Mouse (Mus musculus) hindbrain, embryonic 12.5 days (tissue): ENCODE data around the gene Pank1. TPM values are rescaled to one million over a fixed set of nuclear protein-coding genes. Genes with fewer than 3 reads are reported as not detected.

ENCODE experiments used
- ATAC-seq: fragments of 200-750 bp; cut with Nextera tagmentation; 2 replicates; pipeline ENCODE4 v1.8.0; 2017; ENCODE audit warnings: moderate TSS enrichment; ENCODE audit not compliant: low FRiP score
- H3K27ac ChIP-seq: fragments of 300-500 bp; sonication (generic); 2 replicates; pipeline ENCODE4 v1.5.1; 2016; ENCODE audit warnings: mild to moderate bottlenecking
- H3K27me3 ChIP-seq: fragments of 300-500 bp; sonication (generic); 2 replicates; pipeline ENCODE4 v1.6.1; 2016; ENCODE audit warnings: mild to moderate bottlenecking
- H3K36me3 ChIP-seq: fragments of 300-500 bp; sonication (generic); 2 replicates; pipeline ENCODE4 v1.6.1; 2016; ENCODE audit warnings: mild to moderate bottlenecking
- H3K4me1 ChIP-seq: fragments of 300-500 bp; sonication (generic); 2 replicates; pipeline ENCODE4 v1.6.1; 2016
- H3K4me2 ChIP-seq: fragments of 300-500 bp; sonication (generic); replicated peaks from 2 replicates; pipeline ENCODE4 v1.6.1; 2016; ENCODE audit warnings: mild to moderate bottlenecking
- H3K4me3 ChIP-seq: fragments of 300-500 bp; sonication (generic); 2 replicates; pipeline ENCODE4 v1.5.1; 2016; ENCODE audit warnings: mild to moderate bottlenecking
- H3K9ac ChIP-seq: fragments of 300-500 bp; sonication (generic); 2 replicates; pipeline ENCODE4 v1.6.1; 2016; ENCODE audit warnings: mild to moderate bottlenecking, moderate library complexity
- H3K9me3 ChIP-seq: fragments of 300-500 bp; sonication (generic); replicated peaks from 2 replicates; pipeline ENCODE4 v1.6.1; 2016; ENCODE audit warnings: mild to moderate bottlenecking
- WGBS: fragments of 180-500 bp; shearing (Covaris S2); methylation state at CpG from one replicate; pipeline ENCODE4 v1.1.7; 2016; 5-methylcytosine and 5-hydroxymethylcytosine counted together
- polyA plus RNA-seq: library from polyadenylated mRNA; unstranded; fragments of >200 nt; fragmentation: Nextera tagmentation; extraction: Ambion mirVana; gene quantifications from 2 replicates; pipeline ENCODE4 v1.2.1, GENCODE M21; 2016

Gene Pank1
- polyA plus RNA-seq, 1 experiment from 2014 or later, result 8.5 TPM

DNA sequence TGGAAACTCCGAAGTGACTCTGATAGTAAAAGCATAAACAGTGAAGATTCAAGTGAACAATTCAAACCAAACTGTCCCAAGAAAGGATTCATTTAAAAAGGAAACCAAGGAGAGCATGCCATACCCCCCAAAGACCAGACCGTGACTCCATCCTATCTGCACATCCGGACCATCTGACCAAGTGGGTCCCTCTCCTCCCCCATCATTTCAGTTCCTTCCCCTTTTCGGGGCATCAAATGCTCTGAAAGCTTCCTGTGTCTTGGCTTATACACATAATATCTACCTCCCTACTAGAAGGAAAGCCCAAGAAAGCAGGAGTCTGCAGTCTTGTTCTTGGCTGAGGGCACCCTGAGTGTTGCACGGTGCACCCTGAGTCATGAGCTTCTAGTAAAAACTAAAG, 72.1 kb downstream of the Pank1 start:
- Histone ChIP-seq H3K4me3 (no peak overlapping the region), H3K27me3 (no peaks in the 10 kb centered on the region), H3K4me1 (no peaks in the 10 kb centered on the region), H3K36me3 (no peaks in the 10 kb centered on the region), H3K9ac (no peak overlapping the region), H3K9me3 (no peaks in the 10 kb centered on the region), H3K4me2 (no peak overlapping the region), H3K27ac (no peak overlapping the region)
- 88% methylated on average over 5 of the region's 5 CpGs for WGBS
- no peak for ATAC-seq

DNA sequence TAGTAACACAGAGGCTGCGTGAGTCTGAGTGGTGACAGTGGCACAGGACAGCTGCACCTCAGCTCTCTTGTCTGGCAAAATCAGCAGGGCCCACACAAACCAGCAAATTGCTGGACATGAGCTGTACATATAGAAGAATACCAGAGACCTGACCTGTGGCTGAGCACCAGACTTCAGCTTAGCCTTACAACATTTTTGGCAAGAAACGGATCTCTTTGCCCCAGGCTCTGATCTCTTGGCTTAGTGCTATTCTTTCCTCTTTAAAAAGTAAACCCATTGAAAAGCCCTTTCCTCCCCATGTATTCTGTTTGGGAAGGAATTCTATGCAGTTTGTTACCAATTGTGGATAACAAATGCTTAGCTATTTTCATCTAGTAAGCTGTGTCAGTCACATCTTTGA, 74.2 kb downstream of the Pank1 start:
- Histone ChIP-seq H3K4me2 (no peak overlapping the region), H3K27ac (no peak overlapping the region), H3K9ac (no peak overlapping the region), H3K9me3 (no peaks in the 10 kb centered on the region), H3K27me3 (no peaks in the 10 kb centered on the region), H3K4me1 (no peaks in the 10 kb centered on the region), H3K36me3 (no peaks in the 10 kb centered on the region), H3K4me3 (no peak overlapping the region)
- 88% methylated on average over 2 of the region's 2 CpGs for WGBS
- ATAC-seq, result no peak

DNA sequence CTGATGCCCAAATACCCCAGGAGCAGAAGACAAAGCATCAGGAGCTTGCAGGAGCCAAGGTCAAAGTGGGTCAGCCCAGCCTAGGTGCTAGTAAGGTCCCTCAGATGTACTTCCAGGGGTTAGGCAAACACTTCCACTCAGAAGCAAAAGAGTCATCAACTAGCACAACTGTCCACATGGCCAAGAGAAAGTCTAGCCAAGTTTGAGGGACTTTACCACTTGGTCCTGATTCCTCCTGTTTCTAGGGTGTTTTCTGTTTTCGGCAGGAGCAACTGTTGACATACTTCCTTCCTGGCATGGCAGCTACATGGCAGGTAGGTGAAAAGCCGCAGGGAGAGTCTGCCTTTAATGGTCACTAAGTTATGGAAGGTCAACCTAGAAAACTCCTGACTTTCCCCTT, 74.7 kb downstream of the Pank1 start:
- Histone ChIP-seq H3K27me3 (no peaks in the 10 kb centered on the region), H3K9ac (no peak overlapping the region), H3K4me1 (no peaks in the 10 kb centered on the region), H3K9me3 (no peaks in the 10 kb centered on the region), H3K4me2 (no peak overlapping the region), H3K27ac (no peak overlapping the region), H3K4me3 (no peak overlapping the region), H3K36me3 (no peaks in the 10 kb centered on the region)
- 92% methylated on average over 2 of the region's 2 CpGs for WGBS
- ATAC-seq, result no peak

DNA sequence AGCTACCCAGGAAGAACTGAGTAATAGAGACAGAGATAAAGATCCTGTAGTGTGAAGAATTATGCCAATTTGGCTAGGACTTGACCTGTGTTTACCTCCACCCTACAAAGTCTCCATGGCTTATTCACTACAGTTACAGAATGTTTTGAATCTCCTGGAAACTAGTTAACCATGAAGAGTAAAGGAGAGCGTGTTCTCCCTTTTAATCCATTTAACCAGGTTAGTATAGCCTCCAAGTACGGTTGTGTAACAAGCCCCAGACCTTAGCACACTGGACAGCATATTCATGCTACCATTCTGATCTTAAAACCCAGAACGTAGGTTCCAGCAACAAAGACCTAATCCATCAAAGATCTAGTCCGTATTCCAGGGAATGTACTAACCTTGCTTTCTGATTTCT, 75.9 kb downstream of the Pank1 start:
- H3K9ac ChIP-seq, result no peak overlapping the region
- no peak overlapping the region for H3K27ac ChIP-seq
- H3K4me3 ChIP-seq, result no peak overlapping the region
- H3K4me1 ChIP-seq, result no peaks in the 10 kb centered on the region
- no peaks in the 10 kb centered on the region for H3K36me3 ChIP-seq
- no peak overlapping the region for H3K4me2 ChIP-seq
- ATAC-seq, result no peak
- WGBS, result 95% methylated on average over 4 of the region's 4 CpGs
- H3K9me3 ChIP-seq, result no peaks in the 10 kb centered on the region
- H3K27me3 ChIP-seq, result no peaks in the 10 kb centered on the region

DNA sequence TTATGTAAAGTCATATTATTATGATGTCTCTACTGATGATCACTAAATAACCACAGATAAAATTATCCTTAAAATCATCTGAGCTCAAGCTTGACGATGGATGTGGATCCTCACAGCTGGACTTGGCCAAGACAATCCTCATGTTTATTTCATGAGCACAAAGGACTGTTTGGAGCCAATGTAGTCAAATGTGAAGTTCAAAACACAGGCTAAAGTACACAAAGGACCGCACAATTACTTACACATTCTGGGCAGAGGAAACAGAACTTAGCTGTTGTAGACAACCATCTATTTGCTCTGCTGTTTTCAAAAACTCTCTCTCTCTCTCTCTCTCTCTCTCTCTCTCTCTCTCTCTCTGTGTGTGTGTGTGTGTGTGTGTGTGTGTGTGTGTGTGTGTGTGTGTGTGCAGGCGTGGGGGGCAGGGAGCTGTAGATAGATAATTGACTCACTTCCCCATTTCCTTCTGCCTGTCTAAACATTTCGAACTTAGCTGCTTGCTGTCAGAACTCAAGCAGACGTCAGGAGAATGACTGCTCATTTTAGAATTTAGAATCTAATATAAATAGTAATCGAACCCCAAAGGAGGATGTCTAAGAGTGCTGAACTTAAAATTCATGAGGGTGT, 79.5 kb downstream of the Pank1 start:
- Histone ChIP-seq H3K9ac (no peak overlapping the region), H3K4me1 (no peaks in the 10 kb centered on the region), H3K36me3 (no peaks in the 10 kb centered on the region), H3K4me2 (no peak overlapping the region), H3K27me3 (no peaks in the 10 kb centered on the region), H3K27ac (no peak overlapping the region), H3K4me3 (no peak overlapping the region), H3K9me3 (no peaks in the 10 kb centered on the region)
- no peak for ATAC-seq
- WGBS, result 60% methylated on average over 6 of the region's 6 CpGs

DNA sequence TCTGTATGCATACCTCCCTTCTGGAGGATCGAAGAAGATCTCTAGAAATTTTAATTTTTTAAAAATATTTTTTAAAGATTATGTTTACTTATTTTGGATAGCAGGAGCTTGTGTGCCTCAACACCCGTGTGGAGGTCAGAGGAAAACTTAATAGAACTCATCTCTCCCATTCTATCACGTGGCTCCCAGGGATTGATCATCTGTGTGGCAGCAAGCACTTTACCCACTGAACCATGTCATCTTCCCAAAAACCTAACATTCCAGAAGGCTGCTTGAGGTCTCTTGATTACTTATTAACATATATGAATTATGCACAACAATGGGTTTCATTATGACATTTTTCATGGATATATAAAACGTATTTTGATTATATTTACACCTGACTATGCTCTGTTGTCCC, 82.9 kb downstream of the Pank1 start:
- WGBS, result 80% methylated on average over 4 of the region's 4 CpGs
- H3K27ac ChIP-seq, result no peak overlapping the region
- no peaks in the 10 kb centered on the region for H3K36me3 ChIP-seq
- no peak overlapping the region for H3K4me3 ChIP-seq
- no peak for ATAC-seq
- H3K9me3 ChIP-seq, result no peaks in the 10 kb centered on the region
- no peak overlapping the region for H3K9ac ChIP-seq
- no peaks in the 10 kb centered on the region for H3K4me1 ChIP-seq
- no peaks in the 10 kb centered on the region for H3K27me3 ChIP-seq
- H3K4me2 ChIP-seq, result no peak overlapping the region

DNA sequence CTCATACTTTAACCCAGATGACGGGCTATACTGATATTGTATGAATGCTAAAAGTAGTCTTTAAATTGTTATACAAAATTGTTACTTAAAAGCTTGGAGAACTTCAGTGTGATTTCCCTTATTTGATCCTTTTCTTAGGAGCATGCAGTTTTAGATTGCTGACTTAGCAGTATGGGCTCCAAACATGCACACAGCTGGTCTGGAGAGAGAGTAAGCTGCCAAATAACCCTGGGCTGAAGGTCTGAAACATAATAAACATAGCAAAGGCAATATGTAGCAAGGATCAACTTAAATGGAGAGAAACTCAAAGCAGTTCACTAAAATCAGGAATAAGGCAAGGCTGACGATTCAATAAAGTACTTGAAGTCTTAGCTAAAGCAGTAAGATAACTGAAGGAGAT, 96.8 kb downstream of the Pank1 start:
- no peak for ATAC-seq
- Histone ChIP-seq H3K36me3 (no peaks in the 10 kb centered on the region), H3K27me3 (no peaks in the 10 kb centered on the region), H3K4me1 (no peaks in the 10 kb centered on the region), H3K27ac (no peak overlapping the region), H3K4me3 (no peak overlapping the region), H3K9me3 (no peaks in the 10 kb centered on the region), H3K9ac (no peak overlapping the region), H3K4me2 (no peak overlapping the region)
- 90% methylated on average over 2 of the region's 2 CpGs for WGBS

DNA sequence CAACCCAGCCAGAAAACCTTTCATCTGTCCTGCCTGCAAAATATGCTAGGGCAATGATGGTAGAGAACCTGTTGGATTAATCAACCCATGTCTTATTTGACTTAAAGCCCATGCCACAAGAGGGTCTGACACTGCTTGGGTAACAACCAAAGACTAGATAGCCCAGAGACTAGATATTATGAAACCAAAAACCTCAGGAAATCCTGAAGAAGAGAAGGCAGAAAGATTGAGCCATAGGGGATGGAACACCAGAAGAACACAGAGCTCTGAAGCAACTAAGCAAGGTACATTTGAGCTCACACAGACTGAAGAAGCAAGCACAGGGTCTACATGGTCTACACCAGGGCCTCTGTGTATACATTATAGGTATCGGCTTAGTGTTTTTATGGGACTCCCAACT, 100.3 kb downstream of the Pank1 start:
- H3K27me3 ChIP-seq, result no peaks in the 10 kb centered on the region
- H3K9me3 ChIP-seq, result no peaks in the 10 kb centered on the region
- H3K9ac ChIP-seq, result no peak overlapping the region
- no peaks in the 10 kb centered on the region for H3K4me1 ChIP-seq
- no peak overlapping the region for H3K4me3 ChIP-seq
- H3K36me3 ChIP-seq, result no peaks in the 10 kb centered on the region
- H3K27ac ChIP-seq, result no peak overlapping the region
- H3K4me2 ChIP-seq, result no peak overlapping the region
- WGBS, result 100% methylated on average over 1 of the region's 1 CpGs
- no peak for ATAC-seq

DNA sequence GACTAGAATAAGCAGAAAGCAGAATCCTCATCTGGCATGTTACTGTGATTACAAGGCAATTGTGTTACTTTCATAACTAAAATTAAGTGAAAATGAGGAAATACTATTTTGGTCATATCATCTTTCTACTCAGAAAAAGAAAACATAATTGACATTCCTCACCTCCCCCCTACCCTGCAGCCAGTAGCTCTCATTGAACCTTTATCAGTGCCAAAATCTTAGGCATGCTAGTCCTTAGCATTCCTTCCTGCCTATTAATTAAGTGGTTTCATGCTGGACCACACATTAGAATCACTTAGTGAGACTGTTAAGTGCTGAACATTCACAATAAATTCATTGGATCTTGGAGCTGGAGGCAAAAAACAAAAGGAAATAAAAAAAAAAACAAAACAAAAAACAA, 101.2 kb downstream of the Pank1 start:
- Histone ChIP-seq H3K9ac (no peak overlapping the region), H3K9me3 (no peaks in the 10 kb centered on the region), H3K27me3 (no peaks in the 10 kb centered on the region), H3K36me3 (no peaks in the 10 kb centered on the region), H3K27ac (no peak overlapping the region), H3K4me1 (no peaks in the 10 kb centered on the region), H3K4me3 (no peak overlapping the region), H3K4me2 (no peak overlapping the region)
- no peak for ATAC-seq

DNA sequence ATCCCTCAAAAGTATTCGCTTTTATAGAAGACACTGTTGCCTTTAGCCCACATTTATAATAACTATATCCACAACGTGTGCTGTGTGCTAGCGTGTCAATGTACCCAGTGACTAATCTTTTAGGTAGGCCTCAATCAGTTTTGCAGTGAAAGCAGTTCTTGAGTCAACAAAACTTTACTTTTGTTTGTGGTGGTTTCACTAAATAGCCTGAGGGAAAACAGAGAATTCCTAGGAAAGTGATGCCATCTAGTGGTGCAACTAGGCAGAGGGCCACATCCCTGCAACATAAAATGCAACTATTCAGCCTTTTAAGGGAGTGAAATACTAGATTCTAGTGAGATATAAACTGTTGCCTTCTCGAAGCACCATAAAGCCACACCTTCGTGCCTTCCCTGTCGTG, 106.5 kb downstream of the Pank1 start:
- H3K9ac ChIP-seq, result no peak overlapping the region
- ATAC-seq, result no peak
- H3K9me3 ChIP-seq, result no peaks in the 10 kb centered on the region
- H3K4me2 ChIP-seq, result no peak overlapping the region
- 26% methylated on average over 6 of the region's 6 CpGs for WGBS
- no peaks in the 10 kb centered on the region for H3K36me3 ChIP-seq
- no peak overlapping the region for H3K27ac ChIP-seq
- H3K4me3 ChIP-seq, result no peak overlapping the region
- no peaks in the 10 kb centered on the region for H3K4me1 ChIP-seq
- no peaks in the 10 kb centered on the region for H3K27me3 ChIP-seq

DNA sequence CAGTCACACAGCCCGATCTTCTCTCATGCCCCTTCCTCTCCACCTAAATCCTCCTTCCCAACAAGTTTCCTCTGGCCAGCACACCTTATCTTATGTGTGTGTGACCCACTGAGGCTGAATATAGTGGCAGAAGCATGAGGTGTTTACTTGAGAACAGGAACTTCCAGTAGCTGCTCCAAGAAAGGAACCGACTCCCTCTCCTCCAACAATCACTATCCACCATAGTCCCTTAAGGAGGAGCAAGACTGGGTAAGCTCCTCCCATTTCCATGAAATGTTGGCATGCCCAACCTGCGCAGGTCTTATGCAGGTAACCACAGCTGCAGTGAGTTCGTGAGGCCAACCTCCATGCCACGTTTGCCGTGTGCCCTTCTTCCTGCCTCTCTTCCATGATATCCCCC, 108.5 kb downstream of the Pank1 start:
- no peak overlapping the region for H3K4me3 ChIP-seq
- H3K4me1 ChIP-seq, result no peaks in the 10 kb centered on the region
- no peaks in the 10 kb centered on the region for H3K36me3 ChIP-seq
- no peaks in the 10 kb centered on the region for H3K9me3 ChIP-seq
- WGBS, result 91% methylated on average over 6 of the region's 6 CpGs
- ATAC-seq, result no peak
- H3K27me3 ChIP-seq, result no peaks in the 10 kb centered on the region
- no peak overlapping the region for H3K4me2 ChIP-seq
- no peak overlapping the region for H3K27ac ChIP-seq
- no peak overlapping the region for H3K9ac ChIP-seq

DNA sequence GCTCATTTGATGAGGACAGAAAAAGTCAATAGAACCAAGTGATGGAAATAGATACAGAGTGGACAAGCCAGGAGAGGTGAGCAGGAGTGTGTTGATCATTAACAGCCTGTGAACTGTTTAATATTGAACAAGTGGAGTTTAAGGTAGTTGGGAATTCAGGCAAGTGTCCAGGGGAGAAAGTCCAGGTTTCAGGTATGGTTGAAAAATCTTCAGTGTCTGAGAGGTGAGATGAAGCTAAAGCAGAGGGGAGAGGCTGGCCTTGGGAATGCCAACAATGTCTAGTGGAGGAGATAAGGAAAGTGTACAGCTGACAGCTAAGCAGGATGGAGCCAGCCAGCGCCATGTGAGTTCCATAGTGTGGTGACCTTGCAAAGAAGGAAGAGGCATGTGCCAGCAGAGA, 120.5 kb downstream of the Pank1 start:
- no peak for ATAC-seq
- Histone ChIP-seq H3K27me3 (peaks cover 3% of the 10 kb centered on the region; the same call in 1 of the 2 replicates), H3K27ac (no peak overlapping the region), H3K9me3 (no peaks in the 10 kb centered on the region; the same call in 1 of the 2 replicates), H3K4me3 (no peak overlapping the region), H3K36me3 (no peaks in the 10 kb centered on the region), H3K4me2 (no peak overlapping the region), H3K9ac (no peak overlapping the region), H3K4me1 (no peaks in the 10 kb centered on the region)
- WGBS, result 88% methylated on average over 1 of the region's 1 CpGs
